8 mouse cellular contexts compared by ENCODE assay signal in genomic region chr11:115775821-115776665, GRCm38 (mm10). TPM values are rescaled to one million over a fixed set of nuclear protein-coding genes. Genes with fewer than 3 reads are reported as not detected.
DNase-seq lines count a peak whose midpoint lies in the region; ATAC-seq lines count a peak whose summit lies in the region.

No protein-coding gene starts in this region.

- no peak overlapping the region for H3K9ac ChIP-seq in embryonic facial prominence, embryonic 14.5 days (ENCODE audit: low read depth, low read length)
- H3K9ac ChIP-seq in hindbrain, embryonic 12.5 days = no peak overlapping the region

- peak; percentile 35 for DNase-seq in left cerebral cortex, postnatal 4 days
- DNase-seq in left cerebral cortex, postnatal 25 days (ENCODE audit: low spot score in 2 of 2) = no peak
- DNase-seq in adipocyte (ENCODE audit: low spot score) = peak; percentile 34
- no peak for DNase-seq in embryonic facial prominence, embryonic 14.5 days (ENCODE audit: low spot score)
- peak; percentile 43 for DNase-seq in lung, postnatal 10 days
- no peak for DNase-seq in thymus, postnatal 4 days
- no peak for DNase-seq in left cerebral cortex, adult 11 months (ENCODE audit: low spot score)

- peak overlapping the region; percentile 10; the same call in 1 of the 2 replicates for H3K4me2 ChIP-seq in embryonic facial prominence, embryonic 14.5 days (ENCODE audit: low read depth, low read length)
- no peak overlapping the region for H3K4me2 ChIP-seq in hindbrain, embryonic 12.5 days (replicated peaks)

- H3K4me1 ChIP-seq in embryonic facial prominence, embryonic 14.5 days (ENCODE audit: control insufficient read depth, insufficient read depth, low read length) = peaks cover 45% of the 10 kb centered on the region
- peaks cover 59% of the 10 kb centered on the region for H3K4me1 ChIP-seq in hindbrain, embryonic 12.5 days

- ATAC-seq in embryonic facial prominence, embryonic 14.5 days (ENCODE audit: low read depth) = no peak
- no peak for ATAC-seq in hindbrain, embryonic 12.5 days (ENCODE audit: low FRiP score)

- peak overlapping the region; percentile 44 for H3K27ac ChIP-seq in embryonic facial prominence, embryonic 14.5 days (replicated peaks; ENCODE audit: low read depth, low read length)
- H3K27ac ChIP-seq in hindbrain, embryonic 12.5 days = peak overlapping the region; percentile 2; the same call in 1 of the 2 replicates

- 47% methylated on average over 18 of the region's 18 CpGs for WGBS in embryonic facial prominence, embryonic 14.5 days
- WGBS in hindbrain, embryonic 12.5 days = 39% methylated on average over 18 of the region's 18 CpGs

- no peaks in the 10 kb centered on the region for H3K9me3 ChIP-seq in embryonic facial prominence, embryonic 14.5 days (ENCODE audit: control insufficient read depth, low read length)
- no peaks in the 10 kb centered on the region for H3K9me3 ChIP-seq in hindbrain, embryonic 12.5 days (replicated peaks)

- H3K4me3 ChIP-seq in embryonic facial prominence, embryonic 14.5 days (ENCODE audit: low read depth, low read length) = no peak overlapping the region
- H3K4me3 ChIP-seq in hindbrain, embryonic 12.5 days = no peak overlapping the region

- H3K36me3 ChIP-seq in embryonic facial prominence, embryonic 14.5 days (ENCODE audit: control insufficient read depth, insufficient read depth, low read length) = no peaks in the 10 kb centered on the region
- H3K36me3 ChIP-seq in hindbrain, embryonic 12.5 days = no peaks in the 10 kb centered on the region

- no peaks in the 10 kb centered on the region for H3K27me3 ChIP-seq in embryonic facial prominence, embryonic 14.5 days (replicated peaks; ENCODE audit: control insufficient read depth, insufficient read depth, low read length)
- no peaks in the 10 kb centered on the region for H3K27me3 ChIP-seq in hindbrain, embryonic 12.5 days

- intact Hi-C loops in left cerebral cortex, postnatal 4 days (cut with DNase I) = no loop called here
- intact Hi-C loops in left cerebral cortex, postnatal 25 days (cut with DNase I) = no loop called here

RNA-seq across cellular contexts. Expression of gene Tmem94, which starts 10.8 kb away (rescaled TPM):
- 10 to 100 TPM; 37.3 to 44.1 TPM for total RNA-seq in left cerebral cortex, postnatal 4 days (2021)
- total RNA-seq in left cerebral cortex, postnatal 25 days (2021) = 10 to 100 TPM; 54.9 to 59.1 TPM
- polyA plus RNA-seq in embryonic facial prominence, embryonic 14.5 days (2014; fragmentation: Nextera tagmentation; extraction: Ambion mirVana) = 15.4 and 18.2 TPM in 2 replicates
- 41.6 and 42.1 TPM in 2 replicates for polyA plus RNA-seq in hindbrain, embryonic 12.5 days (2016; fragmentation: Nextera tagmentation; extraction: Ambion mirVana)

RNA-seq across cellular contexts. Expression of gene Caskin2, which starts 37.4 kb away (rescaled TPM):
- 10 to 100 TPM; 13.4 to 14.5 TPM for total RNA-seq in left cerebral cortex, postnatal 4 days (2021)
- 10 to 100 TPM; 18.8 to 20.7 TPM for total RNA-seq in left cerebral cortex, postnatal 25 days (2021)
- 16.2 and 16.8 TPM in 2 replicates for polyA plus RNA-seq in embryonic facial prominence, embryonic 14.5 days (2014; fragmentation: Nextera tagmentation; extraction: Ambion mirVana)
- 17.2 and 17.9 TPM in 2 replicates for polyA plus RNA-seq in hindbrain, embryonic 12.5 days (2016; fragmentation: Nextera tagmentation; extraction: Ambion mirVana)

RNA-seq across cellular contexts. Expression of gene Tsen54, which starts 38.5 kb away (rescaled TPM):
- 10 to 100 TPM; 15.1 to 19.1 TPM for total RNA-seq in left cerebral cortex, postnatal 4 days (2021)
- total RNA-seq in left cerebral cortex, postnatal 25 days (2021) = 10 to 100 TPM; 12.5 to 12.7 TPM
- 21.2 and 26.8 TPM in 2 replicates for polyA plus RNA-seq in embryonic facial prominence, embryonic 14.5 days (2014; fragmentation: Nextera tagmentation; extraction: Ambion mirVana)
- 27.1 and 28.8 TPM in 2 replicates for polyA plus RNA-seq in hindbrain, embryonic 12.5 days (2016; fragmentation: Nextera tagmentation; extraction: Ambion mirVana)

RNA-seq across cellular contexts. Expression of gene Llgl2, which starts 47.8 kb away (rescaled TPM):
- total RNA-seq in left cerebral cortex, postnatal 4 days (2021) = 1 to 10 TPM; 1.1 to 2.4 TPM
- 1 to 10 TPM; 3.7 to 4.0 TPM for total RNA-seq in left cerebral cortex, postnatal 25 days (2021)
- polyA plus RNA-seq in embryonic facial prominence, embryonic 14.5 days (2014; fragmentation: Nextera tagmentation; extraction: Ambion mirVana) = 11.9 and 12.1 TPM in 2 replicates
- 4.0 and 6.1 TPM in 2 replicates for polyA plus RNA-seq in hindbrain, embryonic 12.5 days (2016; fragmentation: Nextera tagmentation; extraction: Ambion mirVana)

Comparison
In these comparisons a context has a peak if more than half of its experiments do, and no peak if none do; other contexts are left out.
1. DNase-seq: peak in left cerebral cortex, postnatal 4 days (single experiment), adipocyte (single experiment) and lung, postnatal 10 days (single experiment); none in left cerebral cortex, postnatal 25 days (0 of 2), embryonic facial prominence, embryonic 14.5 days (single experiment), thymus, postnatal 4 days (single experiment) and left cerebral cortex, adult 11 months (single experiment).